Mouse (Mus musculus) CD4-positive naive resting alpha-beta T cell, adult 76 days (primary cell): Measurements from ENCODE around the gene Tenm3. TPM values are rescaled to one million over a fixed set of nuclear protein-coding genes. Genes with fewer than 3 reads are reported as not detected.

Experiments used
- total RNA-seq: library from RNA; stranded (reverse); gene quantifications from one replicate; pipeline ENCODE4 v1.2.4, GENCODE M21; 2023

Tenm3 gene
- 0.15 TPM for total RNA-seq

GRCm38 (mm10) chr8:48843931-48844285 is at the start of gene Tenm3:
Gene Tenm3, minus strand, starts transcription at chr8:48843951.

